Mouse (Mus musculus): ENCODE data around the gene Timp4. TPM values are rescaled to one million over a fixed set of nuclear protein-coding genes. Genes with fewer than 3 reads are reported as not detected.

Timp4 gene
- total RNA-seq (2015; ENCODE audit: low replicate concordance) = 0.38 TPM in 1 of 2 replicates, not detected in the other
- total RNA-seq (2017; ENCODE audit: low replicate concordance) = not detected in 2 replicates

DNA sequence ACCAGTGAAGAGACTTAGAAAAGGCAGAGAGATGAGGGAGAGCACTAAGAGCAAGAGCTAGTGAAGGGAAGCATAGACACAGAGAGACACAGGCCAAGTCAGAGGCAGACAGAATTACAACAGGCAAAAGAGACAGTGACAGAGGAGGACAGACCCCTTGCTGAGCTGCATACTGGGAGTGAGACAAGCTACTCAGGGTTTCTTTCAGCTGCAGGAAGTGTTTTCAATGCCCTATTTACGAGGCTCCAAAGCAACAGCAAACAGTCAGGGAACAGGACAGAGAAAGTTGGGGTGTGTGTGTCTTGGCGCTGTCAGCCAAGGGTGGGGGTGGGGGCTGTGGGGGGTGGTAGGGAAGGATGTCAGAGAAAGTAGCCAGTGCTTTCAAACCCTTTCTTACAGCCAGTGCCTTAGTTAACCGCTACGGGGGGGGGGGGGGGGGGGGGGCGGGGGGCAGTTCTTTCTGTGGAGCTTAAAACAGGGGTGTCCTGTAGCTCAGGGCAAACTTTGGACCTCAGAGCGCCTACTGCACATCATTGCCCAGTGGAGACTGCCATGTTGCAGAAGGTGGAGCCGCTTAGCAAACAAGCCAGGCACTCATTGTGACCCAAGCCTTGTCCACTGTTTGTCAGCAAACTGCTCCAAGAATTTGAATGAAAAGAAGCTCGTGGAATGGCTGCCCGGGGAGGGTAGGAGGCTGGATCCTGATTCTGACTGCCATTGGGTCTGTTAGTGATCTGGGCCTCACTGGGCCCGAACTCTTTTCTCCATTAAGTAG is at the start of gene Timp4:
Gene Timp4 (minus strand): TSS at position 107 of the 775 bp plus-strand sequence.
- no peak for ATAC-seq (replicated peaks; ENCODE audit: low FRiP score, poor library complexity, severe bottlenecking)

DNA sequence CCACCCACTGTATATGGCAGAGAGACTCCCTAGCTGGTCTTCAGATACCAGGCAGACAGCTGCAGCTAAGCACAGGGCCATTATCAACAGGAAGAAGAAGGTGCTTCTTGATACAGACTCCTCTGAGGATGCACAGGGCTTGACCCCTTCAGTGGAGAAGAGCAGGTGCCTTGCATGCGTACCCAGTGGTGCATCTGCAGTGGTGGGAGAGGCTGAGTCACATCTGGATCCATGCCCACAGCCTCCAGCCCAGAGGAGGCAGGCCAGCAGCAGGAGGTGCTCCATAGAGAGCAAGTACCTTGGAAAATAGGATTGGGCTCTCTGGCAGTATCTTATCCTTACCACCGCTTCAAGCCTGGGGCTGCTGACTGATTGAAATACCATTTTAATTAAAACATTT is 41.9 kb upstream of the Timp4 start:
- no peak for ATAC-seq (replicated peaks; ENCODE audit: low FRiP score, poor library complexity, severe bottlenecking)

DNA sequence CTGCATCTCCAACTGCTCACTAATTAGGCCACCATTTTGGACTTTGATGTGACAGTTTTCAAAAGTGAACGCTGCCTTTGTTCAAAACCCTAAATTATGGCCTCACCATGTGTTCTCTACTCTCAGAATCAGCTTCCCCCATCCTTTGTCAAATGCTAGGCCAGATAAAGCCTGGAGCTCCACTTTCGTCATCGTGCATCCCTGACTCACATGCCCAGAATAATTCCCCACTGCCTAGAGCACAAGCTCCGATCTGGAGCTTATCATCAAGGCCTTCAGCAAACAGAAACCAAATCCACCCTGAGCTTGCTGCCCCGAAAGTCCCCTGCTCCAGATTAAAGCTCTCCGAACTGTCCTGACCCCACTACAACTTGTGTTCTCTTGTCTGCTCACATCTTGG is 40.6 kb upstream of the Timp4 start:
- ATAC-seq (replicated peaks; ENCODE audit: low FRiP score, poor library complexity, severe bottlenecking) = no peak

- no peak for ATAC-seq (replicated peaks; ENCODE audit: low FRiP score, poor library complexity, severe bottlenecking)
These were observed 39.8 kb upstream of the Timp4 start for GRCm38 (mm10) chr6:115291823-115292222.

DNA sequence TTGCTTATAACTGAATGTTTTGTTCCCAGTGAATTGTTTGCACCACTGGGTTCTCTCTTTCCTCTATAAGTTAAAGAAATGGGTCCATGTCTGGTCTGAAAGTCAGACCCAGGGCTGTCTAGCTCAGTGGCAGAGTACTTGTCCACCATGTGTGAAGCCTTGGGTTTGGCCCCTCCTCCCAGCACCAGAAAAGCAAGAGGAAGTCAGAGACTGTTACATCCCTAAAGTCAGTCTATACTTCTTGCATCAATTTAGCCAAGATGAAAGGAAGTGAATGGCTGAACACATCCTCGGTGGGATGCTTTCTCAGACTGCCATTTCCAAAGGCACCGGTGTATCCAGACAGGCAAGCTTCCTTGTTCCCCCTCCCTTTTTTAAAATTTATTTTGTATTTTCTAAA is 39.1 kb upstream of the Timp4 start:
- ATAC-seq (replicated peaks; ENCODE audit: low FRiP score, poor library complexity, severe bottlenecking) = no peak

DNA sequence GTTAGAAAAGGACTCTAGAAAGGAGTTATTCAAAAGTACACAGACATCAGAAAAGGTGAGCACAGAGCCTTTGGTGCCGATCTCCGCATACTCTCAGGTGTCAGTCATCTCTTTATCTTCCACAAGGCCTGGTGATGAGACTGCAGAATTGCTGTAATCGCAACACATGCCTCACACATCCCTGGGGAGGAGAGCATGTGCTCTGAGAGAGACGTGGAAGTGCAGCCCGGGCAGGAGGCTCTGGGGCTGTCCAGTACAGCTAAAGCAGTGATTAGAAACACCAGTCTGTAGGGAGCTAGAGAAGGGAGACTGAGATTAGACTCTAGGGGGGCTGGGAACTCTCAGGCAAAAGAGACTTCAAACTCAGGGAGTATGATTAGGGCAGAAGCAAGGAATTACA is 38.6 kb upstream of the Timp4 start:
- no peak for ATAC-seq (replicated peaks; ENCODE audit: low FRiP score, poor library complexity, severe bottlenecking)

DNA sequence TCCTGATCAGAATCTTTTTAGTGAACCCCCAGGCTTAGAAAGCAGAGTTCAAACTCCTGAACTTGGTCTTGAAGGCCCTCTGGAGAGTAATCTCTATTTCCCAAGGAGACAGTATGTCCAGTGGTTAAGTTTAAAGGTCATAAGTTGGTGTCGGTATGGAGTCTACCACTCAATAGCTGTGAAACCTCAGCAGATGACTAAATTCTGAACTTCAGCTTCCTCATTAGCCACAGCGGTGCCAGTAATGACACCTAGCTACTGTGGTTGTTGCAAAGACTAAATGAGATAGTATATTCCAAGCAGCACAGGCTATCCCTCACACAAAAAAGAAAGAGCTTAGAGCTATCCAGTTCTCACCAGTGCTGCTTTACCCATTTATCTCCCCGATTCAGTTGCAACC is 36.2 kb upstream of the Timp4 start:
- ATAC-seq (replicated peaks; ENCODE audit: low FRiP score, poor library complexity, severe bottlenecking) = no peak

DNA sequence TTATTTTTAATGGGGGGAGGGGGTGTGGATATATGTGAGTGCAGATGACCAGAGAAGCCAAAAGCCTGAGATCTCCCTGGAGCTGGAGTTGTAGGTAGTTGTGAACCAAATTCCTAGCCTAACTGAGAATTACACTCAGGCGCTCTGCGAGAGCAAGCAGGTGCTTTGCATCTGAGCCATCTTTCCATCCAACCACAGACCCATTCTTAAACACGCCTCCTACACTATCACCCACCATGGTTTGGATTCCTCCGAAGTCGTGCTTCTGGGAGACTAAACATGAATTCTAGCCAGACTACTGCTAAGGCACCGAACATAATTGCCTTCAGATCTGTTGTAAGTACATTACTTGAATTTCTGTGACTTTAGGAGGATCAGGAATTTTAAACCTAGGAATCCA is 34.4 kb upstream of the Timp4 start:
- ATAC-seq (replicated peaks; ENCODE audit: low FRiP score, poor library complexity, severe bottlenecking) = no peak

- ATAC-seq (replicated peaks; ENCODE audit: low FRiP score, poor library complexity, severe bottlenecking) = no peak
These were observed 32.1 kb upstream of the Timp4 start for GRCm38 (mm10) chr6:115284153-115284552.

DNA sequence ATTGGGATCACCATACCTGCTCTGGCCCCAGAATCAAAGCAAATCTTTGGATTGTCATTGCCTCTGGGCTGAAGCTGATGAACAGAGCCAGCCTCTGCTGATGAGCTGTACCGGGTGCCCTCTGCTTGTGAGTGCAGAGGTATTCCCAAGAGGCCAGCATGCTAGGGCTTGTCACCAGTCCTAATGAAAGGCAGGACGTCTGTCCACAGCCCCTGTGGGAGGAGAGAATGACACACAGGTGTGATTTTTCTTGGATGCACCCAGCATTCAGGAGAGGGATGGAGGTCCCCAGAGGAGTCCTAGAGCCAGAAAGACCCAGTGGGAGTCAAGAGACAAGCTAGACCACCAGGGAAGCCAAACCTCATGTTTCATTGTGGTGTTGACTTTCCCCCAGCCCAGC is 27.6 kb upstream of the Timp4 start:
- ATAC-seq (replicated peaks; ENCODE audit: low FRiP score, poor library complexity, severe bottlenecking) = no peak

- no peak for ATAC-seq (replicated peaks; ENCODE audit: low FRiP score, poor library complexity, severe bottlenecking)
These were observed 26.1 kb upstream of the Timp4 start for GRCm38 (mm10) chr6:115278086-115278485.

DNA sequence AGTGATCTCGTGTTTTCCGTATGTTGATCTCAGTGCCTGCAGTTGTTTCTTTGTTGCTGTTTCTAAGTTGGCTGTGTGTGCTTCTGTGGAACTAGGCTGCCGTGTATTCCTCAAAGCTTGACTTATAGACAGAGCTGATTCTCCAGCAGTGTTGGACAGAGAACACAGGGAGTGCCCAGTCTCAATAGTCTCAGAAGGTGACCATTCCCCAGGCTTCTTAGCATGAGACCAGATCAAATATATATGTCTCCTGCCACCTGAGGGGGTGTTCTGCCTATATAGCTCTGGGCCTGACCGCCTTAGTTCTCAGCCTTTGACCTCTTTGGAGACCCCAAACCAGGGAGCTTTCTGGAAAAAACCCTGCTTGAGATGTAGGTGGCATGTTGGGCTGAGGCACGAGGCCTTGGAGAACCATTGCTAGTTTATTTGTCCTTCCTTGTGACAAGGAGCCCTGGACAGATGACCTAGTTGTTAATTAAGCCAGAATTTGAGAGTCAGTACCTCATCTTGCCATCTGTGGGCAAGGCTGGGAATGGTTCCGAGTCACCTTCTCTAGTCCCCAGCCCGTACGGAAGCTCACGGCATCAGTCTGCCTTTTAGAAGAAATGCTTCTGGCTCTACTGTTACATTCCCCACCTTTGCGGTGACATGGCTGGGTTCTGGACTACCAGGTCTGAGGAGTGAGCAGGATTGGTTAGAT is 23.3 kb upstream of the Timp4 start:
- ATAC-seq (replicated peaks; ENCODE audit: low FRiP score, poor library complexity, severe bottlenecking) = no peak

GRCm38 (mm10) chr6:115274705-115275104 is 22.7 kb upstream of the Timp4 start:
- no peak for ATAC-seq (replicated peaks; ENCODE audit: low FRiP score, poor library complexity, severe bottlenecking)

DNA sequence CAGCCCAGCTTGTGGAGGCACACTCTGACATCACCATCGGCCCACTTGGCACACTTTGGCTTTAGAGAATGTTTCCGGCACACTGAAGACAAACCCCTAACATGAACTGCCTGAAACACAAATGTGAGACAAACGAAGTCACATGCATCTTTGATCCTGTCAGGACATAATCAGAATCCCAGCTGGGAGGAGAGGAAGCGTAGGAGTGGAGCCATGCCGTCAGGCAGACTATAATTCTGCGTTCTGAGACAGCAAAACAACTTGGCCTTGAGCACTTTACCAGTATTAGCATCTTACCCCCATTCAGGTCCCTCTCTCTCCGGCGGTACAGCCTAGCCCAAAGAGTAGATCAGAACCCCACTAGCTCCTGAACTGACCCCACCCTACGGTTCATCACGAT is 21.3 kb upstream of the Timp4 start:
- ATAC-seq (replicated peaks; ENCODE audit: low FRiP score, poor library complexity, severe bottlenecking) = no peak

- no peak for ATAC-seq (replicated peaks; ENCODE audit: low FRiP score, poor library complexity, severe bottlenecking)
These were observed 19.9 kb upstream of the Timp4 start for GRCm38 (mm10) chr6:115271866-115272271.

DNA sequence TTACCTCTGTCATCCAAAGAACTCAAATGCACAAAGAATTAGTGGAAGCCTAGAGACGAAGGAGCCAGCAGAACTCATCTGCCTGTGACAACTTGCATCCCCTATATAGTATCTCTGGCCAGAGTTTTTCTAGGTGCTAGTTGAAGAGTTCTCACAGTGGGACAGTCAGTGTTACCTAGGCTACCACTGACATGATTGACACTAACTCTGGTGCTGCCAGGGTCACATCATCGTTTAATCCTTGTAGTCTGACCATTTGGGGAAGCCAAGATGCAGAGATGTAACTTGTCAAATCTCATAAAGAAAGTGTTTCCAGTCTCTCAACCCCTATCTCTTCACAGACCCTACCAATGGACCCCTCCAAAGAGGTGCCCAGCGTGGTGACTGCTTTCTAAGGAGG is 19.3 kb upstream of the Timp4 start:
- ATAC-seq (replicated peaks; ENCODE audit: low FRiP score, poor library complexity, severe bottlenecking) = no peak

- no peak for ATAC-seq (replicated peaks; ENCODE audit: low FRiP score, poor library complexity, severe bottlenecking)
These were observed 18.1 kb upstream of the Timp4 start for GRCm38 (mm10) chr6:115270085-115270484.

DNA sequence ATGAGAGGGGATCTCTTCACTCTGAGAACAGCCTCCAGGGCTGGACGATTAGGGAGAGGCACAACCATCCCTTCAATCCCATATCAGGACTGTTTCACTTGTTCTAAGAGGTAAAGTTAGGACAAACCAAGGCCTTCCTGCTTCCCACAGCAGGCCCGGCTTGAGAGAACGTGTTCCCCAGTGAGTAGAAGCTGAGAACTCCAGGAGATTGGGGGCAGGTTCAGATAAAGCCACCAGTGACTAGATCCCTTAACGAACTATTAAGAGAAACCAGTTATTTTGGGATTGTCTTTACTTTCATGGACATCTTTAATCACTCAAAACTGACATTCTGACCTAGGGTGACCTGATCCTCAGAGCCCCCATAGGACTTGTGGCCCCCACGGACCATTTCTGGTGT is 17.6 kb upstream of the Timp4 start:
- ATAC-seq (replicated peaks; ENCODE audit: low FRiP score, poor library complexity, severe bottlenecking) = no peak

- ATAC-seq (replicated peaks; ENCODE audit: low FRiP score, poor library complexity, severe bottlenecking) = no peak
These were observed 16.8 kb upstream of the Timp4 start for GRCm38 (mm10) chr6:115268551-115269385.

DNA sequence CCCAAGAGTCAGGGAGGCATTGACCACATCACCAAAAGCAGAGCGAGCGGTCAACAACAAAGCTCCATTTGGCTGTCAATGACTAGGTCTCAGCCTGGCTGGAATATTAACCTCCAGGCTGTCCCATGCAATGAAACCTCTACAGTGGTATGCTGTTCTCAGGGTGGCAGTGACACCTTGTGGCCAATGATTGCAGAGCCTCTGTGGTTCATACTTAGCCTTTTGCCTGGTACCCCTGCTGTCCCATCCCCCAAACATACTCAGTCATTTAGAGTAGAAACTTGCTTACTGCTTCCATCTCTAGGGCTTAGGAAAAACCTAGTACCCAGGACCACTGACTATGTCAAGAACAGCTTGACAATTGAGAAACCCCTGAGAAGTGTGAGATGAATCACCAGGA is 15.9 kb upstream of the Timp4 start:
- ATAC-seq (replicated peaks; ENCODE audit: low FRiP score, poor library complexity, severe bottlenecking) = no peak

- no peak for ATAC-seq (replicated peaks; ENCODE audit: low FRiP score, poor library complexity, severe bottlenecking)
These were observed 14.8 kb upstream of the Timp4 start for GRCm38 (mm10) chr6:115266791-115267190.
